Mouse (Mus musculus) heart, embryonic 14.5 days (tissue): ENCODE measurements around the gene Cfl1. TPM values are rescaled to one million over a fixed set of nuclear protein-coding genes. Genes with fewer than 3 reads are reported as not detected.

Source experiments
- ATAC-seq: fragments of 200-750 bp; cut with Nextera tagmentation; 2 replicates; pipeline ENCODE4 v1.8.0; 2017; ENCODE audit warnings: low read depth, moderate TSS enrichment; ENCODE audit not compliant: insufficient number of reproducible peaks, insufficient read depth, low FRiP score
- H3K27ac ChIP-seq, 2 experiments: fragments of 200-500 bp in 1 of 2; fragments of 300-500 bp in 1 of 2; sonication (generic) in 1 of 2; replicated peaks in 1 of 2; 2 replicates each; pipeline ENCODE4 v1.5.1; 2012 to 2014; ENCODE audit warnings: low read depth in 2 of 2, low read length in 2 of 2, control low read depth in 1 of 2, mild to moderate bottlenecking in 1 of 2, mixed read lengths in 1 of 2; ENCODE audit not compliant: control insufficient read depth in 1 of 2, insufficient read depth in 1 of 2
- H3K27me3 ChIP-seq: fragments of 300-500 bp; sonication (generic); 2 replicates; pipeline ENCODE4 v1.6.1; 2014; ENCODE audit warnings: mild to moderate bottlenecking, low read length, control low read depth; ENCODE audit not compliant: control insufficient read depth, insufficient read depth
- H3K36me3 ChIP-seq: fragments of 300-500 bp; sonication (generic); 2 replicates; pipeline ENCODE4 v1.6.1; 2014; ENCODE audit warnings: mild to moderate bottlenecking, control low read depth, low read length, mixed read lengths; ENCODE audit not compliant: control insufficient read depth, insufficient read depth
- H3K4me1 ChIP-seq, 2 experiments: fragments of 200-500 bp in 1 of 2; fragments of 300-500 bp in 1 of 2; sonication (generic) in 1 of 2; 2 replicates each; pipeline ENCODE4 v1.6.1; 2012 to 2014; ENCODE audit warnings: low read length in 2 of 2, control low read depth in 1 of 2, mixed read lengths in 1 of 2; ENCODE audit not compliant: control insufficient read depth in 2 of 2, insufficient read depth in 2 of 2
- H3K4me2 ChIP-seq: fragments of 300-500 bp; sonication (generic); 2 replicates; pipeline ENCODE4 v1.6.1; 2014; ENCODE audit warnings: mild to moderate bottlenecking, low read length
- H3K4me3 ChIP-seq, 2 experiments: fragments of 200-500 bp in 1 of 2; fragments of 300-500 bp in 1 of 2; sonication (generic) in 1 of 2; 2 replicates each; pipeline ENCODE4 v1.5.1; 2012 to 2014; ENCODE audit warnings: low read length in 2 of 2, mild to moderate bottlenecking in 2 of 2, control low read depth in 1 of 2, low read depth in 1 of 2, moderate library complexity in 1 of 2; ENCODE audit not compliant: control insufficient read depth in 1 of 2, insufficient read depth in 1 of 2
- H3K9ac ChIP-seq: fragments of 300-500 bp; sonication (generic); 2 replicates; pipeline ENCODE4 v1.6.1; 2014; ENCODE audit warnings: mild to moderate bottlenecking, low read length
- H3K9me3 ChIP-seq: fragments of 300-500 bp; sonication (generic); 2 replicates; pipeline ENCODE4 v1.6.1; 2016; ENCODE audit warnings: low read length, control low read depth; ENCODE audit not compliant: control insufficient read depth
- whole genome bisulfite sequencing: fragments of 180-500 bp; shearing (Covaris S2); extraction: QIAGEN DNeasy Blood & Tissue Kit; methylation state at CpG from one replicate; pipeline ENCODE4 v1.1.7; 2014; 5-methylcytosine and 5-hydroxymethylcytosine counted together
- polyA plus RNA-seq: library from polyadenylated mRNA; unstranded; fragments of >200 nt; fragmentation: Nextera tagmentation; extraction: Ambion mirVana; gene quantifications from 2 replicates; pipeline ENCODE4 v1.2.1, GENCODE M21; 2014

Gene Cfl1
- polyA plus RNA-seq, 1 experiment from 2014 or later: 1,886 TPM

DNA sequence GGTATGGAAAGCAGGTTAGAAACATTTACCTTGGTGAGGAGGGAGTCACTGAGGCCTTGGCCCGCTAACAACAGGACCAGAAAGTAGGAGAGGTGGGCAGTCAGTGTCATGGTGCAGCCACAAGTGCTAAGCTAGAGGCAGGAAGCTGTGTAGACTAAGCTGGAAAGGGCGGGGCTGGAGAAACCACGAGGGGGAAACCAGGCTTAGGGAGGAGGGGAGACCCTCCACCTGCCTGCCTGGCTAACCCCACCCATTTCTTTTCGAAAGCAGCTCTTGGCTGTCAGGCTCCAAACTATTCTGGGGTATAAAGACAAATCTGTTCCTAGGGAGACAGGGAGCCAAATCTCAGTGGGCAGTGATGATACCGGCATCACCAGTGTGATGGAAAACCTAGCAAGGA is 21.9 kb upstream of the Cfl1 start, which contains the start of gene Ctsw:
Gene Ctsw (minus strand): TSS at position 134 of the 400 bp plus-strand sequence.
- 48% methylated on average over 5 of the region's 5 CpGs for WGBS
- no peak within 1 kb of the TSS for H3K4me2 ChIP-seq
- H3K27me3 ChIP-seq: no peaks in the 10 kb centered on the region
- H3K4me1 ChIP-seq: peaks cover 2 to 6% of the 10 kb centered on the region in 2 experiments; a peak in 1 of 4 replicates
- H3K36me3 ChIP-seq: peaks cover 46% of the 10 kb centered on the region
- no peak for ATAC-seq
- H3K9me3 ChIP-seq: no peaks in the 10 kb centered on the region
- no peak within 1 kb of the TSS for H3K9ac ChIP-seq
- no peak within 1 kb of the TSS for H3K4me3 ChIP-seq
- no peak within 1 kb of the TSS for H3K27ac ChIP-seq

DNA sequence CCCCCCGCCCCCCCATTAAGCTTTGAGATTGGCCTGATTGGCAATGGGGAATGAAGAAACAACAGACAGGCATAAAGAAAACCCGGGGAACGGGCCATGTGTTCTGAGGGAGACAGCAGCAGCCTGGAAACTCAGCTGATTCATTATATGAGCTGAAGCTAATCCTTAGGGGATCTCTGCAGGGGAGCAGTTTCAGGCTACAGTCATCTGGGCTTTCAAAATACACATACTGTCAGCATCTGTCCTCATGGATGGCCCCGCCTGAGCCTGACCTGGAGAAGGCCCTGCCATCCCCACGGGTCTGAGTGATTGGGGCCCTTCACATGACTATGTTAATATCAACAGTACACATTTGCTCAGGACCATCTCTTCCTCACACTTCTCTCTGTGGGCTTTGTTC is 18.4 kb upstream of the Cfl1 start:
- WGBS: 61% methylated on average over 5 of the region's 5 CpGs
- peaks cover 15% of the 10 kb centered on the region for H3K36me3 ChIP-seq
- H3K9me3 ChIP-seq: no peaks in the 10 kb centered on the region
- H3K9ac ChIP-seq: no peak overlapping the region
- no peak overlapping the region for H3K4me2 ChIP-seq
- H3K4me1 ChIP-seq: peaks cover 7 to 18% of the 10 kb centered on the region in 2 experiments; a peak in 3 of 4 replicates
- H3K27me3 ChIP-seq: no peaks in the 10 kb centered on the region
- ATAC-seq: no peak
- H3K27ac ChIP-seq: no peak overlapping the region
- H3K4me3 ChIP-seq: no peak overlapping the region

DNA sequence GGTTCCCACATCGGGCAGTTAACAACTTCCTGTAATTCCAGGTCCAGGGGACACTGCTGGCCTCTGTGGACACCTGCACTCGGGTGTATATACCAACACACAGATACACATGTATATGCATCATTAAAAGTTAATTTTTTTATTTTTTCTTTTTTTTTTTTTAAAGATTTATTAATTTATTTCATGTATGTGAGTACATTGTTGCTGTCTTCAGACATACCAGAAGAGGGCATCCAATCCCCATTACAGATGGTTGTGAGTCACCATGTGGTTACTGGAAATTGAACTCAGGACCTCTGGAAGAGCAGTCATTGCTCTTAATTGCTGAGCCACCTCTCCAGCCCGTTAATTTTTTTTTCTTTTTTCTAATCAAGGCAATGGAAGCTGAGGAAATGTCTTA is 17.4 kb upstream of the Cfl1 start:
- H3K4me2 ChIP-seq: no peak overlapping the region
- no peak overlapping the region for H3K27ac ChIP-seq
- no peaks in the 10 kb centered on the region for H3K9me3 ChIP-seq
- H3K36me3 ChIP-seq: peaks cover 15% of the 10 kb centered on the region
- no peak overlapping the region for H3K9ac ChIP-seq
- H3K27me3 ChIP-seq: no peaks in the 10 kb centered on the region
- no peak for ATAC-seq
- peaks cover 7 to 18% of the 10 kb centered on the region in 2 experiments; a peak in 3 of 4 replicates for H3K4me1 ChIP-seq
- no peak overlapping the region for H3K4me3 ChIP-seq
- 84% methylated on average over 3 of the region's 3 CpGs for WGBS

DNA sequence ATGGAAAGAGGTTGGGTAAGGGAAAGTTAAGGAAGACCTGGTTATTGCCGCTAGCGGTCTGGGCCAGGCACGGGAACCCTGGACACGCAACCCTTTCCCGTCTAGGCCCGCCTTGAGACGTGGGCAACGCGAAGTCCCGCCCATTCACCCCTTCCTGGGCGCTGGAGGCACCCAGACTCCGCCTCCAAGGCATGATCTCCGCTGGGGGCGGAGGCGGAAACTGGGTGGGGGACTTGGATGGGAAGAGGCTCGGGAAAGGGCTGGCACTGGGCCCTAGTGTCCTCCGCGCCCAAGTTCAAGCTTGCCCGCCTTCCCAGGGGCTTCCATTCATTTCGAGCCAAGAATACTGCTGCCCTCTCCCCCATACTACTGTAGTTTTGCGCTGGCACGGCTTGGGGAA is 16.5 kb upstream of the Cfl1 start, which contains the start of gene Efemp2:
Gene Efemp2 (plus strand): TSS at position 235 of the 400 bp plus-strand sequence.
- peaks cover 20% of the 10 kb centered on the region for H3K36me3 ChIP-seq
- WGBS: under 1% methylated on average over 22 of the region's 22 CpGs
- H3K9ac ChIP-seq: peak within 1 kb of the TSS; percentile 85
- peak within 1 kb of the TSS; percentile 68 to 69 for H3K4me3 ChIP-seq
- H3K9me3 ChIP-seq: no peaks in the 10 kb centered on the region
- H3K4me2 ChIP-seq: peak within 1 kb of the TSS; percentile 92
- peak; percentile 41 for ATAC-seq
- no peaks in the 10 kb centered on the region for H3K27me3 ChIP-seq
- peak within 1 kb of the TSS; percentile 69 to 83 for H3K27ac ChIP-seq
- H3K4me1 ChIP-seq: peaks cover 7 to 18% of the 10 kb centered on the region in 2 experiments; a peak in 3 of 4 replicates

DNA sequence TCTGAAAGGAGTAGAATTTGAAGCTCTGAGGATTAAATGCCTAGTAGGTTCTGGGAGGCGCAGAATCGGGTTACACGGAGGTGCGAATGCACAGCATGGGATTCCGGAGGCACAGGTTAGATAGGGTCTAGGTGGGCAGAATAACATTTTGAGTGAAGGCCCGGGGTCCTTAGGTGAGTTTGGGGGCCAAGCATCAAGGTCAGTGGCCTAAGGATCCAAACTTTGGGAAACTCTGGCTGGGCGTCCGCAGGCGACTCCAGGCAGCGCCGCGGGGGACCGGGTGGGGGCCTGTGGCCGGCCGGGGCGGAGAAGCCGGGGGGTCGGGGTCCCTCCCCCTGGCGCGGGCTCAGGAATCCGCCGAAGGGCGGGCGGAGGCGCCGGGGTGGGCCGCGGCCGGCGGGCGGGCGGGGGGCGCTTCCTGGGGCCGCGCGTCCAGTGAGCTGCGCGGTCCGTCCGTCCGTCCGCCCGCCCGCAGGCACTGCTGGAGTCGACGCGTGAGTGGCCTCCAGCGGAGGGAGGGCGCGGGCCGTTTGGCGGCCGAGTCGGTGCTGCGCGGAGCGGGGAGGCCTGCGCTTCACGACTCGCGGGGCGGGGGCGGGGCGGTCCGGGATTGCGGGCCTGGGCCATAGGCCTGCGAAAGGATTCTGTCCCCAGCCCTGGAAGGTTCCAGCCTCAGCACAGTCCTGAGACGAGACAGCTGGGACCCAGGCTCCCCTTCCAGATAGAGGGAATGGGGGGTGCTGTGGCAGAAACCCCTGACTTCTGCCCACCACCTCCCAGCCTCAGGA is 15.8 kb upstream of the Cfl1 start:
- H3K4me1 ChIP-seq: peaks cover 7 to 18% of the 10 kb centered on the region in 2 experiments; a peak in 3 of 4 replicates
- H3K9me3 ChIP-seq: no peaks in the 10 kb centered on the region
- peaks cover 27% of the 10 kb centered on the region for H3K36me3 ChIP-seq
- peak overlapping the region; percentile 85 for H3K9ac ChIP-seq
- peak overlapping the region; percentile 68 to 69 for H3K4me3 ChIP-seq
- no peaks in the 10 kb centered on the region for H3K27me3 ChIP-seq
- 2% methylated on average over 52 of the region's 68 CpGs for WGBS
- H3K4me2 ChIP-seq: peak overlapping the region; percentile 92
- peak overlapping the region; percentile 69 to 83 for H3K27ac ChIP-seq
- peak; percentile 42 for ATAC-seq

DNA sequence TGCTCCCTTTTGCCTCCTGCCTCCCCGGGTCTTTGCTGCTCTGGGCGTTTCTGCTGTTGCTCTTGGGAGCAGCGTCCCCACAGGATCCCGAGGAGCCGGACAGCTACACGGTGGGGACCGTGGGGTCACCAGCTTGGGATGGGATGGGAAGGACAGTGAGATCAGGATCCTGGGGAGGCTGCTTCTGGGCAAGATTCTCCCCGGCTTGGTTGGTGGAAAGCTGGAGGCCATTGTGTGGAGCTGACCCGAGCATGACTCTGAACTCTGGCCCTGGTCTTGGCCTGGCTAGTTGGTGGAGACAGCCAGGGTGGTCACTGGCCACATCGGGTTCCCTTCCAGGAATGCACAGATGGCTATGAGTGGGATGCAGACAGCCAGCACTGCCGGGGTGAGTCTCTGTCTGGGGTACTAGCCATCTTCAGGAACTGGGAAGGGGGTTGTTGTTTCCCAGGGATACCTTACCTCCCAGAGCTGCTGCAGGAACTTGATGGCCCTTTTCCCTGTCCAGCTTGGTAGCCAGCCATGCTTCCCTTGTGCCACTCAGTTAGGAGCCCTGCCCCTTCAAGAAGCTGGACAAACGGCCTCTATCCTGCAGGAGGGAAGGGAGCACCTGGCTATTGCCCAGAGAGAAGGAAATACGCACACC is 15.1 kb upstream of the Cfl1 start:
- Histone ChIP-seq H3K27me3 (no peaks in the 10 kb centered on the region), H3K4me3 (peak overlapping the region; percentile 68 to 69), H3K4me2 (peak overlapping the region; percentile 92), H3K27ac (peak overlapping the region; percentile 67 to 83), H3K9ac (peak overlapping the region; percentile 85), H3K4me1 (peaks cover 7 to 18% of the 10 kb centered on the region in 2 experiments; a peak in 3 of 4 replicates), H3K36me3 (peaks cover 34% of the 10 kb centered on the region), H3K9me3 (no peaks in the 10 kb centered on the region)
- WGBS: 20% methylated on average over 13 of the region's 13 CpGs
- ATAC-seq: peak; percentile 2; the same call in 1 of the 2 replicates

DNA sequence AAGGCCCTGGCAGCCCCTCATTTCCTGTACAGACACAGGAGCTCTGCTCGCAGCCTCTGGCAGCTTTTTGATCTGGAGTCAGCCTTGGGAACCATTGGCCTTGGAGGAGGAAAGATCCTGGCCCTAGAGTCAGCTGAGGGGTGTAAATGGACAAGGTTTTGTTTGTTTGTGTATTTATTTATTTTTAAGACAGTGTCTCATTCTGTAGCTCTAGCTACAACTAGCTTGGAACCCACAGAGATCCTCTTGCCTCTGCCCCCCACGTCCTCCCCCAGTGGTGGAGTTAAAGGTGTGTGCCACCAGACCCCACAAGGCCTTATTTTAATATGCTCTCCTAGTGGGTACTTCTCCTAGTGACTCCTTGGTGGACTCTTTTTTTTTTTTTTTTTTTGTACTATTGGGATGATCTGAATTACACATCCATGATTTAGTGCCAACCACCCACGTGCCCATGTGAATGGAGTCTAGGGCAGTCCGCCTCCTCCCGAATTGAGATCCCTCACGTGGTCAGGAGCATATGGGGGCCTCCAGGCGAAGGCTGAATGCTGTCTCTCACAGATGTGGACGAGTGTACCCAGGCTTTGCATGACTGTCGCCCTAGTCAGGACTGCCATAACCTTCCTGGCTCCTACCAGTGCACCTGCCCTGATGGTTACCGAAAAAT is 13.1 kb upstream of the Cfl1 start:
- no peak for ATAC-seq
- H3K36me3 ChIP-seq: peaks cover 53% of the 10 kb centered on the region
- H3K27ac ChIP-seq: no peak overlapping the region
- H3K4me2 ChIP-seq: no peak overlapping the region
- H3K27me3 ChIP-seq: no peaks in the 10 kb centered on the region
- H3K9ac ChIP-seq: no peak overlapping the region
- H3K4me1 ChIP-seq: peaks cover 7 to 18% of the 10 kb centered on the region in 2 experiments; a peak in 3 of 4 replicates
- WGBS: 85% methylated on average over 10 of the region's 10 CpGs
- H3K4me3 ChIP-seq: no peak overlapping the region
- no peaks in the 10 kb centered on the region for H3K9me3 ChIP-seq
